Mouse (Mus musculus): ENCODE data around the gene C6.
A peak's percentile ranks its signal among the peaks of the same experiment; 100 is the strongest.

The C6 gene

GRCm38 (mm10) chr15:4726830-4727310 is at the start of gene C6:
Gene C6 (plus strand): TSS chr15:4727175.
- no peak for DNase-seq (ENCODE audit: low read depth, low spot score)

- no peak for DNase-seq (ENCODE audit: low read depth, low spot score)
These were observed 29.4 kb upstream of the C6 start for GRCm38 (mm10) chr15:4697604-4698003.

GRCm38 (mm10) chr15:4734150-4734549 is 7.2 kb downstream of the C6 start:
- DNase-seq (ENCODE audit: low read depth, low spot score): no peak

- DNase-seq (ENCODE audit: low read depth, low spot score): no peak
These were observed 8.1 kb downstream of the C6 start for GRCm38 (mm10) chr15:4734996-4735609.

- DNase-seq (ENCODE audit: low read depth, low spot score): no peak
These were observed 20.7 kb downstream of the C6 start for GRCm38 (mm10) chr15:4747656-4748055.

- no peak for DNase-seq (ENCODE audit: low read depth, low spot score)
These were observed 63.4 kb downstream of the C6 start for GRCm38 (mm10) chr15:4790378-4790777.

- DNase-seq (ENCODE audit: low read depth, low spot score): no peak
These were observed 69.9 kb downstream of the C6 start for GRCm38 (mm10) chr15:4796861-4797260.

GRCm38 (mm10) chr15:4804256-4804655 is 77.3 kb downstream of the C6 start:
- DNase-seq (ENCODE audit: low read depth, low spot score): no peak

GRCm38 (mm10) chr15:4808131-4808530 is 81.2 kb downstream of the C6 start:
- DNase-seq (ENCODE audit: low read depth, low spot score): no peak

- DNase-seq (ENCODE audit: low read depth, low spot score): no peak
These were observed 88.0 kb downstream of the C6 start for GRCm38 (mm10) chr15:4814976-4815375.

GRCm38 (mm10) chr15:4815711-4816110 is 88.7 kb downstream of the C6 start:
- no peak for DNase-seq (ENCODE audit: low read depth, low spot score)

- peak; percentile 3 for DNase-seq (ENCODE audit: low read depth, low spot score)
These were observed 89.9 kb downstream of the C6 start for GRCm38 (mm10) chr15:4816752-4817493.

- no peak for DNase-seq (ENCODE audit: low read depth, low spot score)
These were observed 91.5 kb downstream of the C6 start for GRCm38 (mm10) chr15:4818437-4818836.

- DNase-seq (ENCODE audit: low read depth, low spot score): no peak
These were observed 94.2 kb downstream of the C6 start for GRCm38 (mm10) chr15:4821161-4821560.

GRCm38 (mm10) chr15:4821824-4822223 is 94.8 kb downstream of the C6 start:
- no peak for DNase-seq (ENCODE audit: low read depth, low spot score)

GRCm38 (mm10) chr15:4827736-4828135 is 100.8 kb downstream of the C6 start:
- no peak for DNase-seq (ENCODE audit: low read depth, low spot score)

- no peak for DNase-seq (ENCODE audit: low read depth, low spot score)
These were observed 109.4 kb downstream of the C6 start for GRCm38 (mm10) chr15:4836354-4836753.

GRCm38 (mm10) chr15:4850015-4850414 is 123.0 kb downstream of the C6 start:
- no peak for DNase-seq (ENCODE audit: low read depth, low spot score)

Measured in A20 (cell line).